Mouse (Mus musculus) stomach, postnatal 0 days (tissue): ENCODE measurements around the gene H2al1d.

Experiments used
- CTCF ChIP-seq: IDR thresholded peaks from 2 replicates; pipeline ENCODE4 v1.5.1; 2016; ENCODE audit warnings: antibody characterized with exemption, low read depth, mild to moderate bottlenecking, moderate library complexity
- EP300 ChIP-seq: optimal IDR thresholded peaks from 2 replicates; pipeline ENCODE3; 2016; ENCODE audit warnings: antibody characterized with exemption

- TF ChIP-seq EP300 (no peak), CTCF (no peak)
These were observed 39.5 kb upstream of the H2al1d start for GRCm38 (mm10) chrX:11269074-11269473.
